Mouse (Mus musculus): ENCODE data around the gene Mxd4.
A peak's percentile ranks its signal among the peaks of the same experiment; 100 is the strongest.

GRCm38 (mm10) chr5:34210279-34210678 is 22.8 kb upstream of the Mxd4 start:
- TF ChIP-seq CTCF (IDR thresholded peaks at IDR 0.05; ENCODE audit: extremely low read depth, insufficient read depth, insufficient read length, insufficient replicate concordance) = peak; percentile 81; the same call in 1 of the 2 replicates
- no peak for TF ChIP-seq POLR2A (IDR thresholded peaks at IDR 0.05; ENCODE audit: low read depth, low read length)
